19 mouse cellular contexts compared by ENCODE assay signal in the genomic region with DNA sequence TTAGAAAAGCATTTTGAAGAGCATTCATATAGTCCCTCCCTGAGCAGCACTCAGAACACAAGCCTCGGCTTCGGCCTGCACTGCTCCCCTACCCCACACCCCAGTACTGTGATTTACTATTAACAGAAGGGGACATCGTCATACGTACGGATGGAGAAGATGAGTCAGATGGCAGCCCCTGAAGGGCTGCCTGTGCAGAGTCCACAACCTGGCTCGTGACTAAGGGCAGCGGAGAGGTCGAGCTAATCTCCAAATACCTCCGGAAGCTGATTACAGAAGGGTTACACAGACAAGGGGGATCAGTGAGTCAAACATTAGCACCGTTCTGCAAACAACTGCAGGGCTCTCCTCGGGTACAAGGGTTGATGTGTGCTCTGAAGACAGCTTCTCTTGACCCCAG. TPM values are rescaled to one million over a fixed set of nuclear protein-coding genes. Genes with fewer than 3 reads are reported as not detected.
A peak's percentile ranks its signal among the peaks of the same experiment; 100 is the strongest.
DNase-seq lines count a peak whose midpoint lies in the region; ATAC-seq lines count a peak whose summit lies in the region.
"Had no signal": no experiment of that assay in that cellular context is flagged by ENCODE, and none has a peak within 500 bp of the region (broad histone marks: within the 10 kb centered on the region; RNA-seq: fewer than 3 reads in every experiment).

No protein-coding gene starts in this region.

- no peak for ATAC-seq in midbrain, embryonic 11.5 days (ENCODE audit: low FRiP score)
- no peak for ATAC-seq in midbrain, embryonic 14.5 days (ENCODE audit: low FRiP score, low TSS enrichment)
- ATAC-seq in intestine, embryonic 16.5 days: peak; percentile 87
- peak; percentile 82 for ATAC-seq in liver, embryonic 15.5 days (ENCODE audit: insufficient read depth)

- H3K27ac ChIP-seq in midbrain, embryonic 11.5 days (ENCODE audit: low read depth, low read length): no peak overlapping the region
- H3K27ac ChIP-seq in midbrain, embryonic 14.5 days (replicated peaks; ENCODE audit: low read depth, low read length): no peak overlapping the region
- no peak overlapping the region for H3K27ac ChIP-seq in intestine, embryonic 16.5 days (ENCODE audit: low read length)
- peak overlapping the region; percentile 55; the same call in 1 of the 2 replicates for H3K27ac ChIP-seq in liver, embryonic 15.5 days (replicated peaks)
- H3K27ac ChIP-seq: embryonic facial prominence, embryonic 13.5 days; forebrain, embryonic 10.5 days; heart, embryonic 15.5 days; hindbrain, embryonic 13.5 days; left cerebral cortex, adult 2 months; limb, embryonic 12.5 days had no signal

- DNase-seq in midbrain, embryonic 11.5 days (ENCODE audit: low spot score, missing footprints): peak; percentile 28
- no peak for DNase-seq in midbrain, embryonic 14.5 days
- DNase-seq in embryo, embryonic 10 days (ENCODE audit: low spot score): no peak
- DNase-seq in cerebellum, postnatal 14 days: no peak
- DNase-seq in thymus, postnatal 0 days (ENCODE audit: low spot score): no peak
- DNase-seq: cerebellum, postnatal 25 days; gastrocnemius, postnatal 14 days; lung, postnatal 10 days; right cerebral cortex, adult 18-20 months had no signal

- no peak overlapping the region for H3K9ac ChIP-seq in midbrain, embryonic 11.5 days (ENCODE audit: low read length)
- H3K9ac ChIP-seq in midbrain, embryonic 14.5 days (replicated peaks; ENCODE audit: low read length): no peak overlapping the region
- no peak overlapping the region for H3K9ac ChIP-seq in intestine, embryonic 16.5 days (ENCODE audit: low read depth, low read length)
- H3K9ac ChIP-seq in liver, embryonic 15.5 days: no peak overlapping the region
- H3K9ac ChIP-seq: embryonic facial prominence, embryonic 13.5 days; heart, embryonic 15.5 days; hindbrain, embryonic 13.5 days; limb, embryonic 12.5 days had no signal

- 61% methylated on average over 11 of the region's 11 CpGs for WGBS in midbrain, embryonic 11.5 days
- 71% methylated on average over 11 of the region's 11 CpGs for WGBS in midbrain, embryonic 14.5 days
- 42% methylated on average over 11 of the region's 11 CpGs for WGBS in intestine, embryonic 16.5 days
- WGBS in liver, embryonic 15.5 days (ENCODE audit: insufficient replicate concordance): 56% methylated on average over 11 of the region's 11 CpGs

- no peaks in the 10 kb centered on the region for H3K4me1 ChIP-seq in midbrain, embryonic 11.5 days (ENCODE audit: control insufficient read depth, insufficient read depth, low read length)
- no peaks in the 10 kb centered on the region for H3K4me1 ChIP-seq in midbrain, embryonic 14.5 days (ENCODE audit: control insufficient read depth, insufficient read depth, low read length)
- H3K4me1 ChIP-seq in intestine, embryonic 16.5 days (ENCODE audit: control insufficient read depth, insufficient read depth, low read length): no peaks in the 10 kb centered on the region; the same call in 1 of the 2 replicates
- peaks cover 19% of the 10 kb centered on the region for H3K4me1 ChIP-seq in liver, embryonic 15.5 days (replicated peaks)
- H3K4me1 ChIP-seq: embryonic facial prominence, embryonic 13.5 days; forebrain, embryonic 10.5 days; heart, embryonic 15.5 days; hindbrain, embryonic 13.5 days had no signal

- no peak overlapping the region for H3K4me3 ChIP-seq in midbrain, embryonic 11.5 days (ENCODE audit: low read depth, low read length)
- H3K4me3 ChIP-seq in midbrain, embryonic 14.5 days (replicated peaks; ENCODE audit: low read depth, low read length): no peak overlapping the region
- H3K4me3 ChIP-seq in intestine, embryonic 16.5 days (ENCODE audit: low read length): no peak overlapping the region
- H3K4me3 ChIP-seq in liver, embryonic 15.5 days (replicated peaks): no peak overlapping the region
- H3K4me3 ChIP-seq: embryonic facial prominence, embryonic 13.5 days; forebrain, embryonic 10.5 days; heart, embryonic 15.5 days; hindbrain, embryonic 13.5 days; left cerebral cortex, adult 2 months; limb, embryonic 12.5 days had no signal

- H3K36me3 ChIP-seq in midbrain, embryonic 11.5 days (ENCODE audit: control insufficient read depth, insufficient read depth, low read length): no peaks in the 10 kb centered on the region
- no peaks in the 10 kb centered on the region for H3K36me3 ChIP-seq in midbrain, embryonic 14.5 days (ENCODE audit: control insufficient read depth, insufficient read depth, low read length)
- no peaks in the 10 kb centered on the region for H3K36me3 ChIP-seq in intestine, embryonic 16.5 days (ENCODE audit: control insufficient read depth, insufficient read depth, low read length)
- no peaks in the 10 kb centered on the region for H3K36me3 ChIP-seq in liver, embryonic 15.5 days (replicated peaks)
- H3K36me3 ChIP-seq: embryonic facial prominence, embryonic 13.5 days; forebrain, embryonic 10.5 days; heart, embryonic 15.5 days; hindbrain, embryonic 13.5 days; limb, embryonic 12.5 days had no signal

- H3K9me3 ChIP-seq in midbrain, embryonic 11.5 days (ENCODE audit: control insufficient read depth, low read length): no peaks in the 10 kb centered on the region
- no peaks in the 10 kb centered on the region for H3K9me3 ChIP-seq in midbrain, embryonic 14.5 days (ENCODE audit: control insufficient read depth, low read length)
- H3K9me3 ChIP-seq in intestine, embryonic 16.5 days (ENCODE audit: control insufficient read depth, low read length): no peaks in the 10 kb centered on the region
- H3K9me3 ChIP-seq in liver, embryonic 15.5 days (replicated peaks): no peaks in the 10 kb centered on the region
- H3K9me3 ChIP-seq: embryonic facial prominence, embryonic 13.5 days; forebrain, embryonic 10.5 days; heart, embryonic 15.5 days; hindbrain, embryonic 13.5 days; limb, embryonic 12.5 days had no signal

- no peak overlapping the region for H3K4me2 ChIP-seq in midbrain, embryonic 11.5 days
- no peak overlapping the region for H3K4me2 ChIP-seq in midbrain, embryonic 14.5 days (ENCODE audit: low read length)
- no peak overlapping the region for H3K4me2 ChIP-seq in intestine, embryonic 16.5 days (ENCODE audit: low read depth, low read length)
- no peak overlapping the region for H3K4me2 ChIP-seq in liver, embryonic 15.5 days
- H3K4me2 ChIP-seq: embryonic facial prominence, embryonic 13.5 days; heart, embryonic 15.5 days; hindbrain, embryonic 13.5 days; limb, embryonic 12.5 days had no signal

- H3K27me3 ChIP-seq in midbrain, embryonic 11.5 days (ENCODE audit: control insufficient read depth, insufficient read depth, low read length): no peaks in the 10 kb centered on the region
- no peaks in the 10 kb centered on the region for H3K27me3 ChIP-seq in midbrain, embryonic 14.5 days (ENCODE audit: control insufficient read depth, insufficient read depth, low read length)
- no peaks in the 10 kb centered on the region for H3K27me3 ChIP-seq in intestine, embryonic 16.5 days (replicated peaks; ENCODE audit: control insufficient read depth, insufficient read depth, low read length)
- H3K27me3 ChIP-seq in liver, embryonic 15.5 days: no peaks in the 10 kb centered on the region
- H3K27me3 ChIP-seq: embryonic facial prominence, embryonic 13.5 days; hindbrain, embryonic 13.5 days; limb, embryonic 12.5 days had no signal

RNA-seq across cellular contexts. Expression of a gene that starts 1.4 kb away (rescaled TPM):
- 0.08 and 0.12 TPM in 2 replicates for polyA plus RNA-seq in midbrain, embryonic 11.5 days (2014; fragmentation: Nextera tagmentation; extraction: Ambion mirVana)
- polyA plus RNA-seq in midbrain, embryonic 14.5 days (2014; fragmentation: Nextera tagmentation; extraction: Ambion mirVana): 0.20 and 0.21 TPM in 2 replicates
- polyA plus RNA-seq in intestine, embryonic 16.5 days (2015; fragmentation: Nextera tagmentation; extraction: Ambion mirVana): 0.06 and 0.13 TPM in 2 replicates
- 5.5 and 5.8 TPM in 2 replicates for polyA plus RNA-seq in liver, embryonic 15.5 days (2015; fragmentation: Nextera tagmentation; extraction: Ambion mirVana)
- polyA plus RNA-seq in thymus, postnatal 0 days (2015; fragmentation: Nextera tagmentation; extraction: Ambion mirVana): not detected in 2 replicates
- polyA plus RNA-seq: embryonic facial prominence, embryonic 13.5 days; forebrain, embryonic 10.5 days; heart, embryonic 15.5 days; kidney, embryonic 14.5 days; limb, embryonic 12.5 days; urinary bladder, adult 2 months had no signal

RNA-seq across cellular contexts. Expression of a gene that starts 8.9 kb away (rescaled TPM):
- 2.3 and 2.8 TPM in 2 replicates for polyA plus RNA-seq in midbrain, embryonic 11.5 days (2014; fragmentation: Nextera tagmentation; extraction: Ambion mirVana)
- polyA plus RNA-seq in midbrain, embryonic 14.5 days (2014; fragmentation: Nextera tagmentation; extraction: Ambion mirVana): 3.5 and 4.1 TPM in 2 replicates
- 54.0 and 78.5 TPM in 2 replicates for polyA plus RNA-seq in intestine, embryonic 16.5 days (2015; fragmentation: Nextera tagmentation; extraction: Ambion mirVana)
- polyA plus RNA-seq in liver, embryonic 15.5 days (2015; fragmentation: Nextera tagmentation; extraction: Ambion mirVana): 1,815 and 1,906 TPM in 2 replicates
- 1.0 and 1.1 TPM in 2 replicates for polyA plus RNA-seq in thymus, postnatal 0 days (2015; fragmentation: Nextera tagmentation; extraction: Ambion mirVana)

RNA-seq across cellular contexts. Expression of a gene that starts 37.1 kb away (rescaled TPM):
- not detected in 2 replicates for polyA plus RNA-seq in midbrain, embryonic 11.5 days (2014; fragmentation: Nextera tagmentation; extraction: Ambion mirVana)
- polyA plus RNA-seq in midbrain, embryonic 14.5 days (2014; fragmentation: Nextera tagmentation; extraction: Ambion mirVana): 0.14 and 0.15 TPM in 2 replicates
- 5.9 and 7.5 TPM in 2 replicates for polyA plus RNA-seq in intestine, embryonic 16.5 days (2015; fragmentation: Nextera tagmentation; extraction: Ambion mirVana)
- polyA plus RNA-seq in liver, embryonic 15.5 days (2015; fragmentation: Nextera tagmentation; extraction: Ambion mirVana): 0.16 and 0.20 TPM in 2 replicates
- polyA plus RNA-seq in thymus, postnatal 0 days (2015; fragmentation: Nextera tagmentation; extraction: Ambion mirVana): 1.2 and 1.4 TPM in 2 replicates
- polyA plus RNA-seq: embryonic facial prominence, embryonic 13.5 days; forebrain, embryonic 10.5 days; hindbrain, embryonic 13.5 days had no signal

Comparison
In these comparisons a context has a peak if more than half of its experiments do, and no peak if none do; other contexts are left out.
1. ATAC-seq: peak in intestine, embryonic 16.5 days (single experiment) and liver, embryonic 15.5 days (single experiment); none in midbrain, embryonic 11.5 days (single experiment) and midbrain, embryonic 14.5 days (single experiment).
2. RNA of a gene that starts 8.9 kb away (polyA plus RNA-seq): 1,815 to 1,906 TPM in liver, embryonic 15.5 days; 54.0 to 78.5 TPM in intestine, embryonic 16.5 days, 3.5 to 4.1 TPM in midbrain, embryonic 14.5 days, 2.3 to 2.8 TPM in midbrain, embryonic 11.5 days and 1.0 to 1.1 TPM in thymus, postnatal 0 days; every median in the first group is over 10 times any median in the second.